Mouse (Mus musculus): Measurements from ENCODE around the gene Gata5. TPM values are rescaled to one million over a fixed set of nuclear protein-coding genes. Genes with fewer than 3 reads are reported as not detected.

The Gata5 gene
- total RNA-seq (2012; rRNA removed) (not detected in 2 replicates), polyA plus RNA-seq (2012; ENCODE audit: insufficient read depth in 1 of 2, insufficient read length in 2 of 2, low read depth in 1 of 2, low replicate concordance in 2 of 2, missing spikeins in 1 of 2) (not detected)

DNA sequence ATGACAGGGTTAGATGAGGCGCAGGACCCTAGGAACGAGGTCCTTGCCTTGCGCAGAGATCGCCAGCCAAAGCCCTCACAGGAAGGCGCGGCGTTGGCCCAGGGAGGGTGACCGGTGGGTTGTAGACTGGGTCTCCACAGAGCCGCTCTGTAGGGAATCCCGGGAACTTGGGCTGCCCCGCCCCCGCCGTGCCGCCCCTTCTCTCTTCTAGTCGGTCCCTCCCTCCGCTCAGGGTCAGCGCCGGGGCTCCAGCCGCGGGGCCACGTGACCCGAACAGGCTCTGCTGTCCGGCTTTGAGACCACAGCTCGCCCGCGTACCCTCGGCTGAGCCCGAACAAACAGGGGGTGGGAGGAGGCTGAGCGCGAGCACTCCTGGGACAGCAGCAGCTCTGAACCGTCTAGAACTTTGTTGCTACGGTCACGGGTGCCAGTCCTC is at the start of gene Gata5:
Gata5 (minus strand) TSS at position 149 of the 436 bp plus-strand sequence.
- Histone ChIP-seq H3K9me3 (replicated peaks; ENCODE audit: insufficient read depth, low read length) (no peaks in the 10 kb centered on the region), H3K4me3 (ENCODE audit: control insufficient read depth in 1 of 2, insufficient read depth in 1 of 2, low read depth in 2 of 2, low read length in 2 of 2) (no peak within 1 kb of the TSS), H3K9ac (ENCODE audit: control insufficient read depth, low read depth, low read length, poor library complexity, severe bottlenecking) (no peak within 1 kb of the TSS), H3K27me3 (ENCODE audit: control insufficient read depth in 1 of 2, insufficient read depth in 2 of 2, low read length in 2 of 2) (no peaks in the 10 kb centered on the region; a peak in 2 of 4 replicates), H3K4me1 (ENCODE audit: control insufficient read depth in 1 of 2, insufficient read depth in 2 of 2, low read length in 2 of 2) (no peaks in the 10 kb centered on the region), H3K79me2 (ENCODE audit: control insufficient read depth, insufficient read depth, low read length, poor library complexity) (no peaks in the 10 kb centered on the region), H3K36me3 (ENCODE audit: control insufficient read depth in 1 of 2, insufficient read depth in 2 of 2, low read length in 2 of 2) (no peaks in the 10 kb centered on the region), H3K27ac (ENCODE audit: control insufficient read depth, low read depth, low read length) (no peak within 1 kb of the TSS)
- no peak for TF ChIP-seq UBTF (IDR thresholded peaks at IDR 0.05; ENCODE audit: borderline replicate concordance, insufficient read depth, low read depth, low read length)
- TF ChIP-seq POLR2A (IDR thresholded peaks at IDR 0.05; ENCODE audit: control insufficient read depth in 1 of 2, insufficient read depth in 1 of 2, low read depth in 1 of 2, low read length in 2 of 2, poor library complexity in 1 of 2), result no peak
- TF ChIP-seq RAD21 (IDR thresholded peaks at IDR 0.05; ENCODE audit: low read depth, low read length), result no peak
- no peak for TF ChIP-seq CTCF (IDR thresholded peaks at IDR 0.05 in 2 of 3, conservative IDR thresholded peaks at IDR 0.05 in 1 of 3; ENCODE audit: control insufficient read depth in 1 of 3, insufficient read depth in 1 of 3, low read depth in 2 of 3, low read length in 3 of 3, poor library complexity in 1 of 3, severe bottlenecking in 1 of 3)
- TF ChIP-seq POLR2AphosphoS2 (IDR thresholded peaks at IDR 0.05; ENCODE audit: low read length), result no peak
- no peak for TF ChIP-seq RCOR1 (IDR thresholded peaks at IDR 0.05; ENCODE audit: low read depth, low read length)
- no peak for TF ChIP-seq JUND (IDR thresholded peaks at IDR 0.05; ENCODE audit: low read depth, low read length)
- TF ChIP-seq MEF2A (IDR thresholded peaks at IDR 0.05; ENCODE audit: extremely low read depth, insufficient replicate concordance, low read depth, low read length, poor library complexity, severe bottlenecking), result no peak
- no peak for TF ChIP-seq ETS1 (IDR thresholded peaks at IDR 0.05; ENCODE audit: low read depth, low read length)
- no peak for DNase-seq (ENCODE audit: low read depth, low spot score)

DNA sequence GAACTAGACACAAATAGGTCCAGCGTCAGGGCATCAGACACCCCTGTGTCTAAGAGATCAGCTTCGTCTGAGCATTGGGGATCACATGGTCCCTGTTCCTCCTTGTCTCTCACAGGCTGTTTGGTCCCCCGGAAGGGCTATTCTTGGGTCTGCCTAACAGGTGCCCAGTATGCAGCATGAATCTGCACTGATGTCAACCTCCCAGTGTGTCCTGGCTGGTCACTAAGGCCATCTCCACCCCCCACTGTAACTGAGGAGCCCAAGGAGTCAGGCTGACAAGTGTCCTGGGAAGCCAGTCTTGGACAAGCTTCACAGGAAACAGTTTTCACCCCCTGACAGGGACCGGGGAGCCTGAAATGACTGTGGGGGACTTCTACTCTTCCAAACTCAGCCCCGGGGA is 42.2 kb upstream of the Gata5 start:
- no peak for DNase-seq (ENCODE audit: low read depth, low spot score)
- H3K4me1 ChIP-seq (ENCODE audit: control insufficient read depth in 1 of 2, insufficient read depth in 2 of 2, low read length in 2 of 2), result no peaks in the 10 kb centered on the region
- no peaks in the 10 kb centered on the region for H3K79me2 ChIP-seq (ENCODE audit: control insufficient read depth, insufficient read depth, low read length, poor library complexity)
- no peak overlapping the region for H3K9ac ChIP-seq (ENCODE audit: control insufficient read depth, low read depth, low read length, poor library complexity, severe bottlenecking)
- no peaks in the 10 kb centered on the region for H3K9me3 ChIP-seq (replicated peaks; ENCODE audit: insufficient read depth, low read length)
- H3K27me3 ChIP-seq (ENCODE audit: control insufficient read depth in 1 of 2, insufficient read depth in 2 of 2, low read length in 2 of 2), result peaks cover 4% of the 10 kb centered on the region in 2 experiments
- no peak overlapping the region for H3K27ac ChIP-seq (ENCODE audit: control insufficient read depth, low read depth, low read length)
- TF ChIP-seq CTCF (IDR thresholded peaks at IDR 0.05 in 2 of 3, conservative IDR thresholded peaks at IDR 0.05 in 1 of 3; ENCODE audit: control insufficient read depth in 1 of 3, insufficient read depth in 1 of 3, low read depth in 2 of 3, low read length in 3 of 3, poor library complexity in 1 of 3, severe bottlenecking in 1 of 3), result no peak
- no peak for TF ChIP-seq BHLHE40 (IDR thresholded peaks at IDR 0.05; ENCODE audit: borderline replicate concordance, low read depth, low read length)
- no peak for TF ChIP-seq RCOR1 (IDR thresholded peaks at IDR 0.05; ENCODE audit: low read depth, low read length)
- TF ChIP-seq CHD2 (IDR thresholded peaks at IDR 0.05; ENCODE audit: low read length), result no peak
- no peak for TF ChIP-seq SMC3 (IDR thresholded peaks at IDR 0.05; ENCODE audit: low read depth, low read length)
- TF ChIP-seq RAD21 (IDR thresholded peaks at IDR 0.05; ENCODE audit: low read depth, low read length), result no peak
- no peak for TF ChIP-seq SIN3A (IDR thresholded peaks at IDR 0.05; ENCODE audit: low read length)
- no peak for TF ChIP-seq TAL1 (IDR thresholded peaks at IDR 0.05; ENCODE audit: low read length)
- TF ChIP-seq GABPA (IDR thresholded peaks at IDR 0.05; ENCODE audit: low read depth, low read length), result no peak
- no peaks in the 10 kb centered on the region for H3K36me3 ChIP-seq (ENCODE audit: control insufficient read depth in 1 of 2, insufficient read depth in 2 of 2, low read length in 2 of 2)
- H3K4me3 ChIP-seq (ENCODE audit: control insufficient read depth in 1 of 2, insufficient read depth in 1 of 2, low read depth in 2 of 2, low read length in 2 of 2), result no peak overlapping the region

Data from MEL (cell line).